Mouse (Mus musculus) lung, embryonic 14.5 days (tissue): ENCODE data around the gene Ankrd63. TPM values are rescaled to one million over a fixed set of nuclear protein-coding genes. Genes with fewer than 3 reads are reported as not detected.

ENCODE experiments used
- ATAC-seq: fragments of 200-750 bp; cut with Nextera tagmentation; 2 replicates; pipeline ENCODE4 v1.8.0; 2017; ENCODE audit warnings: mild to moderate bottlenecking, moderate TSS enrichment, moderate library complexity; ENCODE audit not compliant: insufficient read depth
- DNase-seq: peaks from one replicate; pipeline ENCODE4 v3.0.0-alpha.2; 2015
- H3K27ac ChIP-seq: fragments of 300-500 bp; sonication (generic); 2 replicates; pipeline ENCODE4 v1.5.1; 2014; ENCODE audit warnings: low read depth, mild to moderate bottlenecking, moderate library complexity
- H3K27me3 ChIP-seq: fragments of 300-500 bp; sonication (generic); 2 replicates; pipeline ENCODE4 v1.6.1; 2014; ENCODE audit warnings: low read length, control low read depth; ENCODE audit not compliant: insufficient read depth
- H3K36me3 ChIP-seq: fragments of 300-500 bp; sonication (generic); 2 replicates; pipeline ENCODE4 v1.6.1; 2014; ENCODE audit warnings: control low read depth; ENCODE audit not compliant: insufficient read depth
- H3K4me1 ChIP-seq: fragments of 300-500 bp; sonication (generic); 2 replicates; pipeline ENCODE4 v1.6.1; 2014; ENCODE audit warnings: antibody characterized with exemption, control low read depth; ENCODE audit not compliant: insufficient read depth
- H3K4me2 ChIP-seq: fragments of 300-500 bp; sonication (generic); 2 replicates; pipeline ENCODE4 v1.6.1; 2014; ENCODE audit warnings: mild to moderate bottlenecking
- H3K4me3 ChIP-seq: fragments of 300-500 bp; sonication (generic); 2 replicates; pipeline ENCODE4 v1.5.1; 2014; ENCODE audit warnings: low read depth, low read length
- H3K9ac ChIP-seq: fragments of 300-500 bp; sonication (generic); 2 replicates; pipeline ENCODE4 v1.6.1; 2014
- H3K9me3 ChIP-seq: fragments of 300-500 bp; sonication (generic); 2 replicates; pipeline ENCODE4 v1.6.1; 2016; ENCODE audit warnings: low read depth, low read length, control low read depth
- CTCF ChIP-seq: IDR thresholded peaks from 2 replicates; pipeline ENCODE4 v1.5.1; 2016; ENCODE audit warnings: antibody characterized with exemption, low read depth
- WGBS: fragments of 180-500 bp; shearing (Covaris S2); extraction: QIAGEN DNeasy Blood & Tissue Kit; methylation state at CpG from one replicate; pipeline ENCODE4 v1.1.7; 2014; 5-methylcytosine and 5-hydroxymethylcytosine counted together
- polyA plus RNA-seq: library from polyadenylated mRNA; unstranded; fragments of >200 nt; fragmentation: Nextera tagmentation; extraction: Ambion mirVana; gene quantifications from 2 replicates; pipeline ENCODE4 v1.2.1, GENCODE M21; 2014

Ankrd63 gene
- polyA plus RNA-seq, 1 experiment from 2014 or later: not detected

GRCm38 (mm10) chr2:118726873-118727272 is 23.1 kb upstream of the Ankrd63 start:
- TF ChIP-seq CTCF: no peak
- no peak overlapping the region for H3K27ac ChIP-seq
- 88% methylated on average over 2 of the region's 2 CpGs for WGBS
- H3K4me2 ChIP-seq: no peak overlapping the region
- no peak overlapping the region for H3K4me3 ChIP-seq
- H3K4me1 ChIP-seq: peaks cover 12% of the 10 kb centered on the region
- H3K36me3 ChIP-seq: no peaks in the 10 kb centered on the region
- H3K9me3 ChIP-seq: no peaks in the 10 kb centered on the region
- ATAC-seq: no peak
- peaks cover 6% of the 10 kb centered on the region; the same call in 1 of the 2 replicates for H3K27me3 ChIP-seq
- H3K9ac ChIP-seq: no peak overlapping the region
- DNase-seq: no peak

- H3K36me3 ChIP-seq: no peaks in the 10 kb centered on the region
- peaks cover 12% of the 10 kb centered on the region for H3K4me1 ChIP-seq
- no peak for DNase-seq
- H3K4me2 ChIP-seq: no peak overlapping the region
- no peak for TF ChIP-seq CTCF
- ATAC-seq: no peak
- no peak overlapping the region for H3K9ac ChIP-seq
- H3K9me3 ChIP-seq: no peaks in the 10 kb centered on the region
- 75% methylated on average over 4 of the region's 4 CpGs for WGBS
- H3K27me3 ChIP-seq: 0 out of 2 replicates have a peak, but pooled peaks cover 6% of the 10 kb centered on the region
- no peak overlapping the region for H3K4me3 ChIP-seq
- no peak overlapping the region for H3K27ac ChIP-seq
Measured at GRCm38 (mm10) chr2:118725511-118725910, 21.7 kb upstream of the Ankrd63 start.

DNA sequence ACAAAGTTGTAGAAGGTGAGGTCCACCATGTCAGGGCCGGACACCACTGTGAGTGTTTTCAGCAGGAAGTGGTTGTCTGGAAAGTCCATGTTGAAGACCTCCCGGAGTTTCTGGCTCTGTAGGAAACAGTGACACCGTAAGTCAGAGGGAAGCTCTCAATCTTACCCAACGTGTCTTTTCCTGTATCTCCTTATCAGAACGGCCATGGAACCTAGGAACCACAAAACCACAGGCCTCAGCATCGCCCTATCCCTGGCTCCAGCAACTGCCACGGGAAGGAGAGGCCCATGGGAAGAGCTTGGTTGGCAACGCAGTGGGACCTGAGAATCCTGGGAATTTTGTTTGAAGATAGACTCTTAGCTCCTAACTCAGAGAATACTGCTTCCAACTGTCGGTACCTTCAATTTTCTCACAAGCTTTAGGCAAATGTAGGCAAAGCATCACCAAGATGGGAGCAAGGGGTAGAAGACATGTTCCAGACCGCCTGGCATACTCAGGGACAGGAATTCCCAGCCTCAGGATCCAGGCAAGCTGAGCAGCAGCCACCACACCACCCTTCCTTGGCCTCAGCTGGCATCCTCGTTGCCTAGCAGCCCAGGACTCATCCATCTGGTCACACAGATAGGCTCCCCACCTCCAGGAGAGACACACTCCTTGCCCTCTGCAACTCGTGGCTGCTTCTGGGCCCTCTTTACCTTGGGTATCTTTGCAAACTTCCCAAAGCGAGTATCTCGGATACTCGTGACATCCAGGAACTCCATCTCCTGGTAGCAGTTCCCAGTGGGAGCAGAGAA is 20.1 kb upstream of the Ankrd63 start:
- TF ChIP-seq CTCF: no peak
- DNase-seq (no peak), ATAC-seq (no peak)
- no peak overlapping the region for H3K4me2 ChIP-seq
- no peak overlapping the region for H3K9ac ChIP-seq
- H3K36me3 ChIP-seq: no peaks in the 10 kb centered on the region
- no peaks in the 10 kb centered on the region for H3K9me3 ChIP-seq
- no peak overlapping the region for H3K27ac ChIP-seq
- peaks cover 12% of the 10 kb centered on the region for H3K4me1 ChIP-seq
- 0 out of 2 replicates have a peak, but pooled peaks cover 6% of the 10 kb centered on the region for H3K27me3 ChIP-seq
- 72% methylated on average over 15 of the region's 15 CpGs for WGBS
- H3K4me3 ChIP-seq: no peak overlapping the region

GRCm38 (mm10) chr2:118716677-118717076 is 12.9 kb upstream of the Ankrd63 start:
- Histone ChIP-seq H3K9me3 (no peaks in the 10 kb centered on the region), H3K27me3 (peaks cover 20% of the 10 kb centered on the region; the same call in 1 of the 2 replicates), H3K4me2 (no peak overlapping the region), H3K4me1 (no peaks in the 10 kb centered on the region), H3K9ac (no peak overlapping the region), H3K36me3 (no peaks in the 10 kb centered on the region), H3K27ac (no peak overlapping the region), H3K4me3 (no peak overlapping the region)
- no peak for ATAC-seq
- no peak for DNase-seq
- 76% methylated on average over 5 of the region's 5 CpGs for WGBS
- no peak for TF ChIP-seq CTCF

DNA sequence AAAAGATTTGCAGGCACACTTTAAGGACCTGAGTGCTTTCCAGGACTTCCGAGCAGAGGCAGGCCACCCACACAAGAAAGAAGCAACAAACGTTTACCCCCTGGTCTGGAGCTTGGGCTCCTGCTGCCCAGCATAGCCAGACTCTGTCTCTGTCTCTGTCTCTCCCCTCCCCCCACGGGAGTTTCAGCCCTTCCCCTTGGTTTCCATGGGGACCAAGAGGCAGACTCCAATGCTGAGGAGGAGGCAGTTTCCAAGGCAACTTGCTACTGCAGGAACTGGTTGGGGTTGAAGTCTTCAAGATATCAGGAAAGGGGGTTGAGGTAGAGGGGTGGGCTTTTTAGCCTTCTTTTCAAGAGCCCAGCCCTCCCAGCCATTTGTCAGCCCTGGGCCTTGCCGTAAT is 10.5 kb upstream of the Ankrd63 start:
- Histone ChIP-seq H3K4me3 (no peak overlapping the region), H3K4me2 (no peak overlapping the region), H3K9me3 (no peaks in the 10 kb centered on the region), H3K9ac (no peak overlapping the region), H3K36me3 (no peaks in the 10 kb centered on the region), H3K27me3 (peaks cover 40% of the 10 kb centered on the region), H3K27ac (no peak overlapping the region), H3K4me1 (peaks cover 8% of the 10 kb centered on the region; the same call in 1 of the 2 replicates)
- no peak for DNase-seq
- TF ChIP-seq CTCF: no peak
- 38% methylated on average over 4 of the region's 4 CpGs for WGBS
- ATAC-seq: no peak

DNA sequence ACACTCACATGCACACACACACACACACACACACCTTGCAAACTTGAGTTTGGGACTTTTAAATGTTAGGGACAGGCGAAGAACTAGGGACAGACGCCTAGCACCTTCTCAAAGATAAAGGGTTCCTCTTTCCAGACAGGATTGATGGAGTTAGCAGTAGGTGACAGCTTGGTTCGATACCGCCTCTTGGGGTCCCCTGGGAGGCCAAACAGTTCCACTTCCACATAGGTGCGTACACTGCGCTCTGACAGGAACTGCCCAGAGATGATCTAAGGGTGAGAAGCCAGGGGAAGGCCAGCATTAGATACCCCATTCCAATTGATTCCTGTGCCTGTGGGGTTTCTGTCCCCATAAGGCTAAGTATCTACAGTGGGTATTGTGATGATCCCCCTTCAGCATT is 9.9 kb upstream of the Ankrd63 start:
- no peaks in the 10 kb centered on the region for H3K36me3 ChIP-seq
- no peak overlapping the region for H3K9ac ChIP-seq
- no peaks in the 10 kb centered on the region for H3K9me3 ChIP-seq
- no peak overlapping the region for H3K4me3 ChIP-seq
- no peak for TF ChIP-seq CTCF
- H3K4me1 ChIP-seq: peaks cover 8% of the 10 kb centered on the region; the same call in 1 of the 2 replicates
- ATAC-seq (no peak), DNase-seq (no peak)
- no peak overlapping the region for H3K27ac ChIP-seq
- H3K4me2 ChIP-seq: no peak overlapping the region
- 66% methylated on average over 6 of the region's 6 CpGs for WGBS
- H3K27me3 ChIP-seq: peaks cover 44% of the 10 kb centered on the region

DNA sequence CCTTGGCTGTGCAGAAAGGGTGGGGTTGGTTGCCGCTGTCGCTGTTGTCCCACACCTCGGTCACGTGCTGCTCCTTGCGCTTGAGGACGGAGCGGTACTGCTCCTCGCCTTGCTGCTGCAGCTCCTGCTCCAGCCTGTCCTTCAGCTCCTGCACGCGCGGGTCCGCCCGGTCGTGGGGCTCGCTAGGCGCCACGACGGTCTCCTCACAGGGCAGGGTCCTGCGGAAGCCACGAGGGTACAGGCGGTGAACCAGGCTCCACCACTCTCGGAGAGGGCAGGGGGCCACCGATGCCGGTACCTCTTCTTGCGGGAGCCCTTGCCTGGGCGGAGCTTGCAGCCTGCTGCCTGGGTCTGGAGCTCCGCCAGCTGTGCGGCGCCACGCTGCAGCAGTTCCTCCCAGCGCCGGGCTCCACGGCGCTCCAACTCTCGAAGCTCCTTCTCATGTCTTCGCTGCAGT is 7.3 kb upstream of the Ankrd63 start:
- no peaks in the 10 kb centered on the region for H3K9me3 ChIP-seq
- under 1% methylated on average over 36 of the region's 36 CpGs for WGBS
- TF ChIP-seq CTCF: no peak
- peak; percentile 83 for DNase-seq
- peak; percentile 75 for ATAC-seq
- peak overlapping the region; percentile 77 for H3K4me2 ChIP-seq
- no peak overlapping the region for H3K27ac ChIP-seq
- H3K27me3 ChIP-seq: peaks cover 68% of the 10 kb centered on the region
- H3K4me1 ChIP-seq: peaks cover 8% of the 10 kb centered on the region; the same call in 1 of the 2 replicates
- H3K4me3 ChIP-seq: peak overlapping the region; percentile 39
- peak overlapping the region; percentile 44 for H3K9ac ChIP-seq
- H3K36me3 ChIP-seq: no peaks in the 10 kb centered on the region
